Mouse (Mus musculus): ENCODE data around the gene Aym1. TPM values are rescaled to one million over a fixed set of nuclear protein-coding genes. Genes with fewer than 3 reads are reported as not detected.
"Not testable (repeated sequence)": the region's sequence is repeated elsewhere in the genome, so short reads cannot be mapped to it uniquely, and the experiment has no call there.

The Aym1 gene
- total RNA-seq, 2 experiments from 2014 or later: not detected

GRCm38 (mm10) chr5:113352636-113353035 is 4.5 kb upstream of the Aym1 start:
- no peak for DNase-seq (ENCODE audit: low spot score in 2 of 2)

- DNase-seq (ENCODE audit: low spot score in 2 of 2): peak; percentile 71 to 75
Measured at GRCm38 (mm10) chr5:113354311-113354710, 2.8 kb upstream of the Aym1 start.

- no peak for DNase-seq (ENCODE audit: low spot score in 2 of 2)
Measured at GRCm38 (mm10) chr5:113357656-113358055, 562 bp downstream of the Aym1 start.

- DNase-seq (ENCODE audit: low spot score in 2 of 2): no peak
Measured at GRCm38 (mm10) chr5:113358833-113359232, 1.7 kb downstream of the Aym1 start.

GRCm38 (mm10) chr5:113361283-113361682 is 4.2 kb downstream of the Aym1 start:
- no peak for DNase-seq (ENCODE audit: low spot score in 2 of 2)

- no peak for DNase-seq (ENCODE audit: low spot score in 2 of 2)
Measured at GRCm38 (mm10) chr5:113362258-113362996, 5.3 kb downstream of the Aym1 start.

GRCm38 (mm10) chr5:113363177-113363576 is 6.1 kb downstream of the Aym1 start:
- no peak for DNase-seq (ENCODE audit: low spot score in 2 of 2)

GRCm38 (mm10) chr5:113365921-113366320 is 8.8 kb downstream of the Aym1 start:
- DNase-seq (ENCODE audit: low spot score in 2 of 2): peak; percentile 88 to 89

- DNase-seq (ENCODE audit: low spot score in 2 of 2): not testable (repeated sequence)
Measured at GRCm38 (mm10) chr5:113367726-113368125, 10.6 kb downstream of the Aym1 start.

GRCm38 (mm10) chr5:113369262-113369868 is 12.3 kb downstream of the Aym1 start:
- no peak for DNase-seq (ENCODE audit: low spot score in 2 of 2)

- DNase-seq (ENCODE audit: low spot score in 2 of 2): no peak
Measured at GRCm38 (mm10) chr5:113372449-113372848, 15.4 kb downstream of the Aym1 start.

GRCm38 (mm10) chr5:113372995-113373950 is 16.2 kb downstream of the Aym1 start:
- DNase-seq (ENCODE audit: low spot score in 2 of 2): peak; percentile 78 to 84

GRCm38 (mm10) chr5:113374290-113374689 is 17.2 kb downstream of the Aym1 start:
- DNase-seq (ENCODE audit: low spot score in 2 of 2): no peak

- peak; percentile 70 to 85 for DNase-seq (ENCODE audit: low spot score in 2 of 2)
Measured at GRCm38 (mm10) chr5:113375783-113376182, 18.7 kb downstream of the Aym1 start.

- no peak for DNase-seq (ENCODE audit: low spot score in 2 of 2)
Measured at GRCm38 (mm10) chr5:113376292-113376691, 19.2 kb downstream of the Aym1 start.

GRCm38 (mm10) chr5:113379416-113379815 is 22.3 kb downstream of the Aym1 start:
- no peak for DNase-seq (ENCODE audit: low spot score in 2 of 2)

- no peak for DNase-seq (ENCODE audit: low spot score in 2 of 2)
Measured at GRCm38 (mm10) chr5:113380553-113380952, 23.5 kb downstream of the Aym1 start.

GRCm38 (mm10) chr5:113382580-113382979 is 25.5 kb downstream of the Aym1 start:
- DNase-seq (ENCODE audit: low spot score in 2 of 2): no peak

- DNase-seq (ENCODE audit: low spot score in 2 of 2): no peak
Measured at GRCm38 (mm10) chr5:113393766-113394165, 36.7 kb downstream of the Aym1 start.

- DNase-seq (ENCODE audit: low spot score in 2 of 2): no peak
Measured at GRCm38 (mm10) chr5:113396286-113396934, 39.3 kb downstream of the Aym1 start.
